ENCODE assay signal across 13 mouse cellular contexts in genomic region chr9:28218026-28218646, GRCm38 (mm10).
DNase-seq lines count a peak whose midpoint lies in the region; ATAC-seq and TF ChIP-seq lines count a peak whose summit lies in the region.
"Had no signal": no experiment of that assay in that cellular context is flagged by ENCODE, and none has a peak within 500 bp of the region (broad histone marks: within the 10 kb centered on the region; RNA-seq: fewer than 3 reads in every experiment).

No protein-coding gene starts in this region.

- no peak overlapping the region for H3K9ac ChIP-seq in liver, embryonic 11.5 days (ENCODE audit: low read depth, low read length)
- H3K9ac ChIP-seq in heart, embryonic 11.5 days (ENCODE audit: low read depth, low read length): no peak overlapping the region
- no peak overlapping the region for H3K9ac ChIP-seq in midbrain, embryonic 13.5 days (replicated peaks)
- H3K9ac ChIP-seq: forebrain, embryonic 12.5 days had no signal

- no peak for DNase-seq in layer of hippocampus, adult 2 months (ENCODE audit: low spot score in 2 of 2)
- no peak for DNase-seq in layer of hippocampus, adult 9-11 months
- peak; percentile 68 for DNase-seq in cerebellum, adult 9-11 months
- peak; percentile 54 for DNase-seq in left cerebral cortex, postnatal 4 days
- no peak for DNase-seq in liver, embryonic 11.5 days (ENCODE audit: low spot score)
- DNase-seq: adrenal gland, postnatal 14 days; heart, adult 11 months; heart, postnatal 4 days; kidney, adult 2 months; kidney, postnatal 36 days had no signal

- 67% methylated on average over 2 of the region's 2 CpGs for WGBS in liver, embryonic 11.5 days
- WGBS in heart, embryonic 11.5 days (ENCODE audit: insufficient replicate concordance): 68% methylated on average over 2 of the region's 2 CpGs
- WGBS in midbrain, embryonic 13.5 days: 64% methylated on average over 2 of the region's 2 CpGs

- no peaks in the 10 kb centered on the region for H3K4me1 ChIP-seq in liver, embryonic 11.5 days (replicated peaks; ENCODE audit: control insufficient read depth, insufficient read depth, low read length)
- H3K4me1 ChIP-seq in heart, embryonic 11.5 days (ENCODE audit: control insufficient read depth, insufficient read depth, low read length): no peaks in the 10 kb centered on the region
- H3K4me1 ChIP-seq in midbrain, embryonic 13.5 days (replicated peaks): no peaks in the 10 kb centered on the region
- H3K4me1 ChIP-seq: forebrain, embryonic 12.5 days had no signal

- H3K4me3 ChIP-seq in layer of hippocampus, adult 2 months: no peak overlapping the region
- H3K4me3 ChIP-seq in liver, embryonic 11.5 days (ENCODE audit: low read depth, low read length): no peak overlapping the region
- no peak overlapping the region for H3K4me3 ChIP-seq in heart, embryonic 11.5 days (ENCODE audit: low read depth, low read length)
- H3K4me3 ChIP-seq in midbrain, embryonic 13.5 days (replicated peaks): no peak overlapping the region
- H3K4me3 ChIP-seq: forebrain, embryonic 12.5 days had no signal

- H3K27me3 ChIP-seq in liver, embryonic 11.5 days (replicated peaks; ENCODE audit: control insufficient read depth, insufficient read depth, low read length): no peaks in the 10 kb centered on the region
- H3K27me3 ChIP-seq in heart, embryonic 11.5 days (ENCODE audit: control insufficient read depth, insufficient read depth, low read length): no peaks in the 10 kb centered on the region
- no peaks in the 10 kb centered on the region for H3K27me3 ChIP-seq in midbrain, embryonic 13.5 days
- H3K27me3 ChIP-seq: forebrain, embryonic 12.5 days had no signal

- no peaks in the 10 kb centered on the region for H3K36me3 ChIP-seq in liver, embryonic 11.5 days (ENCODE audit: control insufficient read depth, insufficient read depth, low read length)
- H3K36me3 ChIP-seq in heart, embryonic 11.5 days (ENCODE audit: control insufficient read depth, insufficient read depth, low read length): no peaks in the 10 kb centered on the region
- no peaks in the 10 kb centered on the region for H3K36me3 ChIP-seq in midbrain, embryonic 13.5 days
- H3K36me3 ChIP-seq: forebrain, embryonic 12.5 days had no signal

- no peak for ATAC-seq in liver, embryonic 11.5 days (replicated peaks; ENCODE audit: low FRiP score)
- no peak for ATAC-seq in heart, embryonic 11.5 days (replicated peaks; ENCODE audit: insufficient number of reproducible peaks, low FRiP score, low TSS enrichment)
- no peak for ATAC-seq in midbrain, embryonic 13.5 days

- H3K9me3 ChIP-seq in liver, embryonic 11.5 days (ENCODE audit: control insufficient read depth, low read length): no peaks in the 10 kb centered on the region
- H3K9me3 ChIP-seq in heart, embryonic 11.5 days (replicated peaks; ENCODE audit: control insufficient read depth, low read length): no peaks in the 10 kb centered on the region
- no peaks in the 10 kb centered on the region for H3K9me3 ChIP-seq in midbrain, embryonic 13.5 days
- H3K9me3 ChIP-seq: forebrain, embryonic 12.5 days had no signal

- peak overlapping the region; percentile 59; the same call in 1 of the 2 replicates for H3K27ac ChIP-seq in layer of hippocampus, adult 2 months
- H3K27ac ChIP-seq in liver, embryonic 11.5 days (ENCODE audit: low read depth, low read length): no peak overlapping the region
- no peak overlapping the region for H3K27ac ChIP-seq in heart, embryonic 11.5 days (ENCODE audit: low read depth, low read length)
- no peak overlapping the region for H3K27ac ChIP-seq in midbrain, embryonic 13.5 days
- H3K27ac ChIP-seq: forebrain, embryonic 12.5 days had no signal

- intact Hi-C loops in left cerebral cortex, postnatal 4 days (cut with DNase I): no loop called here

- TF ChIP-seq CTCF in layer of hippocampus, adult 2 months (conservative IDR thresholded peaks at IDR 0.05): no peak

- no peak overlapping the region for H3K4me2 ChIP-seq in liver, embryonic 11.5 days
- no peak overlapping the region for H3K4me2 ChIP-seq in heart, embryonic 11.5 days
- no peak overlapping the region for H3K4me2 ChIP-seq in midbrain, embryonic 13.5 days (replicated peaks)
- H3K4me2 ChIP-seq: forebrain, embryonic 12.5 days had no signal

Comparison
In these comparisons a context has a peak if more than half of its experiments do, and no peak if none do; other contexts are left out.
1. DNase-seq: peak in cerebellum, adult 9-11 months (single experiment) and left cerebral cortex, postnatal 4 days (single experiment); none in layer of hippocampus, adult 2 months (0 of 2), layer of hippocampus, adult 9-11 months (single experiment) and liver, embryonic 11.5 days (single experiment).